Mouse (Mus musculus): ENCODE results near the gene Syf2. TPM values are rescaled to one million over a fixed set of nuclear protein-coding genes. Genes with fewer than 3 reads are reported as not detected.

Gene Syf2
- total RNA-seq, 2 experiments from 2014 or later: 40.2 to 41.9 TPM

DNA sequence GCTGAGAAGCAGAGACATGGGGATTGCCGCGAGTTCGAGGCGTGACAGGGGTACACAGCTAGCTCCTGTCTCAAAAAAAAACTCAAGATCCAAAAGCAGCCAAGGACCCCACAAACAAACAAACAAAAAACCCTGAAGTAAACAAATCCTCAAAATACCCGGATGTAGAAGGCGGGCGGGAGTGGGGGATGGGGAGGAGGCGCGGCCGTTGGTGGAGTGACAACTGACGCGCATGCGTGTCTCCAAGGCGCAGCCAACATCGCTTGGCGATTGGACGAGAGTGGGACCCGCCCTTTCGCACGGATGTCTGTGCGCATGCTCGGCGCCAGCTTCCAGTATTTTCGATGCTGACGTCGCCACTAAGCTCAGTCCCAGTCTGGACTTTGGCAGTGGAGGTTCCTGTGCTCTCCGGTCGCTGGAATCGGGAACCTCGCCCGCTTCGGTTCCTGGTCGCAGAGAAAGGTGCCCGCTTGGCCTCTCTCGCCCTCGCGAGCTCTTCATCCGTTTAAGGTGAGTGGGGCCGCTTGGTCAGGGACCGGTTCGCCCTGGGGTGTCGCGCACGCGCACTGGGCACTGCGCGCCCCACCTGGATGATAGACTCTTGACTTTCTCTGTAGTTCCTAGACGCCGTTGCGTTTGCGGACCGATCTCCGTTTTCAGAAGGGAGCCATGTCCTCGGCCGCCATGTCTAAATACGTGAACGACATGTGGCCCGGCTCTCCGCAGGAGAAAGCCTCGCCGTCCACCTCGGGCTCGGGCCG, 7.3 kb upstream of the Syf2 start, which contains the start of gene Rsrp1:
Rsrp1 (plus strand) TSS at position 335 of the 761 bp plus-strand sequence.
- peak; percentile 98 for DNase-seq

DNA sequence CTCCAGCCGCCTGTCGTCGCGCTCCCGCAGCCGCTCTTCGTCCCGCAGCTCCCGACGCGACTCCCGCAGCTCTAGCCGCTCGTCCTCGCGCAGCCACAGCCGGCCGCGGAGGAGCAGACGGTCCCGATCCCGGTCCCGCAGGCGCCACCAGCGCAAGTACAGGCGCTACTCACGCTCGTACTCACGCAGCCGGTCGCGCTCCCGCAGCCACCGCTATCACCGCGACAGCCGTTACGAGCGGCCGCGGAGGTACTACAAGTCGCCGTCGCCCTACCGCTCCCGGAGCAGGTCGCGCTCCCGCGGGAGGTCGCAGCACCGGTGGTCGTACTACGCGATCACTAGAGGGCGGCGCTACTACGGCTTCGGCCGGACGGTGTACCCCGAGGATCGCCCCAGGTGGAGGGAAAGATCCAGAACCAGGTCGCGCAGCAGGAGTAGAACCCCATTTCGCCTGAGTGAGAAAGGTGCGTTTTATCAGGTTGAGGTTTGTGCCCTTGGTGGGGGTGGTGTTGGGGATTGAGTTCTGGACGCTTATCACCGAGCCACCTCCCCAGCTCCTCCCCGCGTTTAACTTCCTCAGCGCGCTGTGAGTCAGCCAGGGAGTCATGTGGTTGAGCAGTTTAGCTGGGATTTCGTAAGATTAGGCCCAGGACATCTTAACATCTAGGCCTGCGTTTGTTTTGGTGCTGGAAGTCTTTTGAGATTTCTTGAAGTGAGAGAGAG, 6.5 kb upstream of the Syf2 start:
- DNase-seq: peak; percentile 73

DNA sequence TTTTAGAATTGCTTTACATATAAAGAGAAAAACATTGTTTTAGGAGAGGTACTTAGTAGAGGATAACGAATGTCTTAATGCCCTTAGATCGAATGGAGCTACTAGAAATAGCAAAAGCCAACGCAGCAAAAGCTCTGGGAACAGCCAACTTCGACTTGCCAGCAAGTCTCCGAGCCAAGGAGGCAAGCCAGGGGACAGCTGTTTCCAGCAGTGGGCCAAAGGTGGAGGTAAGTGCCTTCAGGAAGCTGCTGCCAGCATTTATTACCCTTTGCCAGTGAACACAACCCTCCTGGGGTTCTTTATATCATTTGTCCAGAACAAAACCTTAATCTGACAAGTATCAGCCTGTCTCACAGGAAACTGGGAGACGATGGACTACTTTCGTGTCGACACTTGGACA, 5.5 kb upstream of the Syf2 start:
- DNase-seq: no peak

DNA sequence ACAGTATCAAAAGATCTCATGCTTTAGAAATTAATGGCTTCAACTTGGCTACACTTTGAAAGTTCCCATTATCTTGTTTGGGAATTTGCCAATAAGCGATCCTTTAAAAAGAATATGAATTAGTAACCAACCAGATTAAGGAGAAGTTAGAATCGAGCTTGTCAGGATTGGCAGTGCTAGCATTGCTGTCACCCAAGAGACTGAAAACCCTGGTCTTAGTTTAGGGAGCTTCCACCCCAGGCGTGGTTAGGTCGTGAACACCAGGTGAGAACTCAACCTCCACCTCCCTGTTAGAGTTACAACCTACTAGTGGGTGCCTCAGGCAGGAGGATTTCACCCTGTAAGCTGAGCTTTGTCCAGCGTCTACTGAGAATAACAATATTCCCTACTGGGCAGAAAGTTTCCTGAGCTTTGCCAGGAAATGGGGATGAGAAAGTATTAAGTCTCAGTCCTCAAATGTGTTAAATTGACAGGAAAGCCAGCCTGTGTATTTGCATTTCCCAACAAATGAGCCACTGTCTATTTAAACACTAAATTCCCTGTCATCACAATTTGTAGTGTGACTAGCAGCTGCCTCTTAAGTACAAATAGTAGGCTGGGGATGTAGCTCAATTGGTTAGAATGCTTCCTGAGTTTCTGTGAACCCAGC, 2.8 kb upstream of the Syf2 start:
- no peak for DNase-seq

DNA sequence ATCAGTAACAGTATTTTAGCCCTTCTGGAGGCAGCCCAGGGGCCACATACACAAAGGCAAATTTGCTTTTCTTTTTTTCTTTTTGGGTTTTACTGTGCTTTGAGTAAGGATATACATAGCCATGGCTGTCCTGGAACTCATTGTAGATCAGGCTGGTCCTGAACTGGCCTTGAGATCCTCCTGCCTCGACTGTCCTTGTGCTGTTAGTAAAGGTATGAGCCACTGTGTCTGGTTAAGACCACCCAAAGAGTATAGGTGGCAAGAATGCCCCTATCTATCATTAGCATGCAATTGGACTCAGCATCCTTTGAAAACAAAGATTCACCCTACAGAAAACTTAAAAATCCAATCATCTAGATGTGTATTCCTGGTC, 2.2 kb upstream of the Syf2 start:
- DNase-seq: no peak

DNA sequence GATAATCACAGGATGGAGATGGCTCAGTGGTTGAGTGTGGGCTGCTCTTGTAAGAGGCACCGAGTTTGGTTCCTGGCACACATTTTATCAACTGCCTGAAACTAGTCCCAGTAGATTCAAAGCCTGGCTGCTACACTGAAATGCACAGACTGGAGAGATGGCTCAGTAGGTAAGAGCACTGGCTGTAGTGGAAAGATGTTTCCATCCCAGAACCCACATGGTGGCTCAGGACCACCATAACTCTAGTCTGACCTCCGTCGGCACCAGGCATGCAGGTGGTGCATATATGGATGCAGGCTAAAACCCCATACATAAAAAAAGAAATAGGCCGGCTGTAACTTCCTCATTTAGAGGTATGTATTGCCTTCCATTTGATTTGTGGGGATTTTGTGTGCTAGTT, 1.2 kb upstream of the Syf2 start:
- DNase-seq: no peak

DNA sequence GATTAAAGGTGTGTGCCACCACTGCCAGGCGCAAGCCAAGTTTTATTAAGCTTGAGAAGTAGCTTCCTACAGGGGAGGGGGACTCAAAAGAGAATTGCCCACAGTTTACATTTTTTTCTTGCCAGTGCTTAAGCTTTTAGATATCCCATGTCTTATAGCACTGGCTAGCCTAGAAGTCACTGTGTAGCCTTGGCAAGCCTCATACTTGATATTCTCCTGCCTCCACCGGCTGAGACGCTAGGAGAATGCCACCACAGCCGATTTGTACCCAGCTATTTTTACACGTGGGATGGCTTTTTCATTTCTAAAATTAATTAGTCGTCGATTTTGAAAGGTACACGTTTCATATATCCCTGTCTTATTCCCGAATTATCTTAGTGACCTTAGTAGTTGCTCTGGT, 508 bp upstream of the Syf2 start:
- DNase-seq: no peak

DNA sequence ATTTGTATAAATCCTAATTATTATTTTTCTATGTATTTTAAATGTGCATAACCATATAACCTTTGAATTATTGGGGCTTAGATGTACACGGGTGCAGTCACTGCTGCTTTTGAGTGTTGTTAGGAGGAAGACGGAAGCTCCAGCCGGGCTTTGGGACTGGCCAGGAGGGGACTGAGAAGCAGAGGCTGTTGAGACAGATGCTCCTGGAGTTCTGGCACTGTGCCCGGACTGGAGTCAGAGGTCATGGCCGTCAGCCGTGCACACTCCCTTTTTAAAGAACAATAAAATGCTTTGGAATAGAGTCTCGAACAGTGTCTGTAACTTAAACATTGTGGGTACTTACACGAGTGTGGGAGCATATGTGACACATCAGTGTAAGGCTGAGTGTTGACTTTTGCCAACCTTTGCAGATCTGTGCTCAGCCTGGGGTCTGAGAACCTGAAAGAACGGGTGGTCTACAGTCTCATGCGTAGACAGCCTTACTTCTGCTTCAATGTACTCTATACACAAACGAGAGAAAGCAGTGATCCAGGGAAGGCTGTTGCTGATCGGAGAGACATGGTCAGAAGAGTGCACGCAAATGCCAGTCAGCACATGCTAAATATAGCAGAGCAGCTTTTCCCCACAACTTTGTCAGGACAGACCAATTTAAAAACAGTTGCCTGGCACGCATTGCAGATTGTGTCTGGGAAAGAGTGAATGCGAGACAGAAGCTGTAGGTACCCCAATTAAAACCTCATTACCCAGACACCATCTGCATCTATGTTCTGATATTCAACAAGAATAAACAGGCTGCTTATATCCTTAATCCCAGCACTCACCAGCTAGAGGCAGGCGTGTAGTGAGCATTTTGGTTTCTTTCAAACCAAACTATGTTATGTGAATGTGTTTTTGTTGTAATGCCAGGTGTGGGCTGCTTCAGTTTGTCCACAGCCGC, 6.8 kb downstream of the Syf2 start:
- DNase-seq: peak; percentile 64

DNA sequence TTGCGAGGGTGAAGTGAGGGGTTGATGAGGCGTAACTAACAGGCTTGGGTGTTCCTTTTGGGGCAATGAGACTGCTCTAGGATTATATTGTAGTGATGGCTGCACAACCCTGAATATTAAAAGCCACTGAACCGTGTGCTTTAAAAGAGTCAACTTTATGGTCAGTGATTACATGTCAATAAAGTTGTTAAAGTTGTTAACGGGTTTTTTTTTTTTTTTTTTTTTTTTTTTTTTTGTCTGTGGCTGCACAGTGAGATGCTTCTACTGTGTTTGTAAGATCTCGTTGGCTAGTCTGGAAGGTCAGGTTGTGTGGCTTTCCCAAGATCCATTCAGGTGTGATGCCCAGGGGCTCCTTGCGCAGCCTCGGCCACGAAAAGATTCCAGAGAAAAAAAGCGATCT, 9.2 kb downstream of the Syf2 start:
- no peak for DNase-seq

DNA sequence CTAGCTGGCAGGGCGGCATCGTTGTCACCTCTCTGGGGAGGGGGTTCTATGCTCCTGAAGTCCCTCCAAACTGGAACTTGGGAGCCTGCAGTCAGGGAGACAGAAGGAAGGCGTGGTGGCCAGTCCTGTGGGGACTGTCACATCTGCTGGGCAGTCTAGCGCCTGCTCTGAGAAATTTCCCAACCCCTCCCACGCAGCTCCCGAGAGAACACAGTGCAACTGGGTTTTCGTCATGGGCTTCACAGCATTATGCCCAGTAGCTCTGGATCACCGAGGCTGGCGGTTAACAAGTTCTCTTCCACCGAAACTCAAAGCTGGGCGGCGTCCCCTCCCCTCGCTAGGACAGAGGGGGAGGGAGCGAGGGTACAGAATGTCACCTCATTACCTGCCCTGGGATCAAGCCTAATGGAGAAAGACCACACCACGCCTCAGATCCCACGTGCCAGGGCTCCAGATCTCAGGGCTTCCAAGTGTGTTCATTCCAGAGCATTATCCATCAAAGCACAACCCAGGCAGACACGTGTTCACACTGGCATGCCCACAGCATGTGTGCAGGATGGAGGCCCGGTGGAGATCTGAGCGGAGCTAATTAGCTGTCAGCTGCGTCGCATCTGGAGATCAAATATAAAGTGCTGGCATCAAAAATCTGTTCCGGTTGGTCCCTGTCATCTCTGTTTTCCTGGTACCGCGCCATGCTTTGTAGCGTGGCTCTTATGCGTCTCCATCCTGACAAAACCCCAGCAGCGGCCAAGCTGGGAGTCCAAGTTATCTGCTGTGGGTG, 13.2 kb downstream of the Syf2 start:
- DNase-seq: no peak

DNA sequence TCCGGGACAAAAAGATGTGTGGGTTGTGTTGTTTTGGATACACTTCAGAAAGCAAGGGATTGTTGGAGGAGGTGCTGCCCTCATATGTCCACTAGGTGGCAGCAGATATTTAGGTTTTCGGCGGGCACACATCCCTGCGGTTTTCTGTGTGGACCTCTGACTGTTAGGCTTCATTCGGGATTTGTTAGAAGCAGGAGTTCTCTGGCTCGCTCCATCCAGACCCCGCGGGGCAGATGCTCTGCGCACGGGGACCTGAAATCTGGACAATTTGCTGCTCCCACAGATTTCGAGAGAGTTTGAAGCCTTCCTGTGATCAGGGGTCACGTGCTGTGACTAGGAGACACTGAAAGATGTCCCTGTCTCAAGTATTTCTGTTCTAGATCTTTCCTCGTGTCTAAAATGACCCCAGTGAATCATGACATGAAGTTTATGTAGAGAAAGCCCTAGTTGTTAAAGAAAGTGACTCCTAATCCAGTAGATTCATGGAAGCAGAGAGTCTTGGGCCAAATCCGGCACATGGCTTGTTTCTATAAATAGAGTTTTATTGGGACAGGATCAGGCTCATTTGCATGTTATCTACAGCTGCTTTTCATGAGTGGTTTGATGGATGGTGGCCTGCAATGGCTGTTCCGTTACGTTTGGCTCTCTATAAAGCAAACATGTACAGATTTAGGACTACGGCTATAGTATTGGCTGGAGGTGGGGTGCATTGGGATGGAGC, 15.5 kb downstream of the Syf2 start:
- peak; percentile 83 for DNase-seq

DNA sequence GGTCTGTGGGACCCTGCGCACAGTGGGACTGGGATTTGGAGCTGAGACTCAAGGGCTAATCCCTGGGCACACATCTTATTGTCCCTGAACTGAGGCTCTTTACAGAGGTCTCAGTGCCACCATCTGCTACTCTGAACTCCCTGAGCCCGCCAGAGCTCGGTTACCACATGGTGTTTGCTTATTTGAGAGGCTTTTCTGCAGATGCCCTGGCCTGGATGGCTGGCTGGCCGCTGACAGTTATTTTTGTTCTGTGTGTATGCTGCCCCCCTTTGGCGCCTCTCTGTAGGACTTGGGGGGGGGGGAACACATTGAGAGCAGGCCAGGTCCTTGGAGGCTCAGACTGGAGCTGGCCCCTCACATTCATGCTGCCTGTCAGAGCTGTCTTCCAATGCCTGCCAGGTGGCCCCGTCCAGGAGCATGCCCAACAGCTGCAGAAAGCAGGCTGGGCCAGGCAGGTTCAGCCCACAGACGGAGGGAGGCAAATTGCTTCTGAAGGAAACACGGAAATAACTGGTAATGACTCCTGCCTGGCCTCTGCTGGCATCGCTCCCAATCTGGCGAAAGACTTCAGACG, 19.9 kb downstream of the Syf2 start:
- peak; percentile 62 for DNase-seq

DNA sequence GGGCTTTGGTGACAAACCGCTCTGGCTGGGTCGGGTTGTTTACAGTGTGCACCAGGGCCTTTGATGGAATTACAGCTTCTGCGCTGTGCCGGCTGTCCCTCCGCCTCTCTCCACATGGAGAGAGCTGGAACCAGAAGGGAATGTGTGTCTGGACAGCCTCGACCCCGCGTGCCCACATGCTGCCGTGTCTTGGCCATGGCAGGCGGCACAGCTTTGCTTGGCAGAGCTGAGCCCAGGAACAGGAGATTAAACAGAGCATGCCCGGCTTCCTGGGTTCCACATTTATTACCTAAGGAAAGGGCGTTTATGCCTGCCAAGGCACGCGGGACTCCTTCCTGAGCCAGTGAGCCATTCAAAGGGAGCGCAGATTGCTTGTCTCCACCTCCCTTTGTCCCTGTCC, 23.8 kb downstream of the Syf2 start:
- DNase-seq: peak; percentile 17

DNA sequence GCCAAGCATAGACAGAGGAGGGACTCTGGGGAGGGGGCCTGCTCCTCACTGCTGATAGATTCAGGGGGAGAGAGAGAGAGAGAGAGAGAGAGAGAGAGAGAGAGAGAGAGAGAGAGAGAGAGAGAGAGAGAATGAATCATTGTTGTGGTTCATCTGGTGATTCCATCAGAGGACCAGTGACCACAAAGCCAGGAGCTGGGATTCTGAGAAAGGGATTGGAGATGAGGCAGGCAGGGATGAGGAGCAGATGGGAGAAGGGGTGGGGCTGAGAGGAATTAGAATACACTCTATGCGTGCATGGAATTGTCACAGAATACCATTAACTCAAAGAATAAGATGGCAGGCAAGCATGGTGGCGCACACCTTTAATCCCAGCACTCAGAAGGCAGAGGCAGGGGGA, 24.5 kb downstream of the Syf2 start:
- no peak for DNase-seq

DNA sequence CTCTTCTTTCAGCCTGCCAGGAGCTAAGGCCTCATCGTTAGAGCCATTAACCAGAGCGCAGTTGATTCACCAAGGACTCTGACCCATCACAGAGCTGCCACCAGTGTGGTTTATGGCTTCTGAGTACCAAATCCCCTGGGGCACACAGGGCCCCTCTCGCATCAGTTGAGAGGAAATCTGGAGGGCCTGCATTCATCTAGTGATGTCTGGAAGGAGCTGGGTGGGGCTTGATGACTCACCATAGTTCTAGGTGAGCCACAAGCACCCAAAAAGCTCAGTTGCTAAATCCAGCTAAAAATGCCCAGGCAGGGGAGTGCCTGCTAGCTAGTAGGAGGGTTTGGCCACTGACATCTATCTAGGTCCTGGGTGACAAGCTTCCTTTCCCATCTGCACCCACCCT, 25.1 kb downstream of the Syf2 start:
- no peak for DNase-seq

DNA sequence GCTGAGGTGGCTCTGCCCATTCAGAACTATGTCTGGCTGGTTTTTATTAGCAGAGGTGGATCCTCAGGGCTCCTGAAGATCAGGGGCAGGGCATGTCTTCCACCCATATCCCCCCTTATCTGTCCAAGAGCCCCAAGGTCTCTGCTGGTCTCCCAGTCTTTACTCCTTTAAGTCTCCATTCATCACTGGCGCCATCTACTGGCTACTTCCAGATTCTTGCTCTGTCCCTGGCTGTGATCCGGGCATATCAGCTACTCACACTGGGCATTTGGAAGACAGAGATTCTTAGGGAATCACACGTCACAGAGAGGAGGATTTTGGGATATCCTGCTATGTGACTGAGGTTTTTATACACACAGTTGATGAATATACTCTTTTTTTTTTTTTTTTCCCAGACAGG, 25.6 kb downstream of the Syf2 start:
- DNase-seq: peak; percentile 83

DNA sequence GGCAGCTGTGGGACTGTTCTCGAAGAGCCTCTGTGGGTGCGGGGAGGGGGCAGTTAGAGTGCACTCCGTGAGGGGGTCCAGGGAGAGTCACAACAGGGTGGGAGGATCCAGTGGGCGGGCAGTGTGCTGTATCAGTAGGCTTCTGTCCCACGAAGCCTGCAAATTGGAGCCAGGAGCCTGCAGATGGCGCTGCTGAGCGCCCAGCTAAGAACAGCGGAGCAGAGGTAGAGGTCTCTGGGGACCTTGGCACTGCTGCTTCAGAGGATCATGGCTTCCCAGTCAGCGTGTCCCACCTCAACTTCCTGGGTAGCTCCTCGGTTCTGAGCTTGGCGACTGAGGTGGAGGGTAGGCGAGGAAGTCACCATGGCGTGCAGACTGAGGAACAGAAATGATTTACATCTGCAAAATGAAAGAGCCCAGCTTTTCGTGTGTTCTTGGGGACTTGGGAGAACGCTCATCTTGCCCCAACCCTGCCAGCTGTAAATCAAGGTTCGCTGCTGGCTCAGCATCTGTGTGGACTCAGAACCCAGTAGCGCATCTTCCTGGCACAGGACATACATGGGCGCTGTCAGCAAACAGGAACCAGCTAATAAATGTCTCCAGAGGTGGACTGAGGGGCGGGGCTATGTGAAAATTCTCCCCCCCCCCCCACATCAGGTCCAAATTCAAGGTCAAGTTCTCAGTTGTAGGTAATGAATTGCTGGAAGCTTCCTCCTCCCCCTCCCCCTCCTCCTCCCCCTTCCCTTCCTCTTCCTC, 32.5 kb downstream of the Syf2 start:
- peak; percentile 43 for DNase-seq

DNA sequence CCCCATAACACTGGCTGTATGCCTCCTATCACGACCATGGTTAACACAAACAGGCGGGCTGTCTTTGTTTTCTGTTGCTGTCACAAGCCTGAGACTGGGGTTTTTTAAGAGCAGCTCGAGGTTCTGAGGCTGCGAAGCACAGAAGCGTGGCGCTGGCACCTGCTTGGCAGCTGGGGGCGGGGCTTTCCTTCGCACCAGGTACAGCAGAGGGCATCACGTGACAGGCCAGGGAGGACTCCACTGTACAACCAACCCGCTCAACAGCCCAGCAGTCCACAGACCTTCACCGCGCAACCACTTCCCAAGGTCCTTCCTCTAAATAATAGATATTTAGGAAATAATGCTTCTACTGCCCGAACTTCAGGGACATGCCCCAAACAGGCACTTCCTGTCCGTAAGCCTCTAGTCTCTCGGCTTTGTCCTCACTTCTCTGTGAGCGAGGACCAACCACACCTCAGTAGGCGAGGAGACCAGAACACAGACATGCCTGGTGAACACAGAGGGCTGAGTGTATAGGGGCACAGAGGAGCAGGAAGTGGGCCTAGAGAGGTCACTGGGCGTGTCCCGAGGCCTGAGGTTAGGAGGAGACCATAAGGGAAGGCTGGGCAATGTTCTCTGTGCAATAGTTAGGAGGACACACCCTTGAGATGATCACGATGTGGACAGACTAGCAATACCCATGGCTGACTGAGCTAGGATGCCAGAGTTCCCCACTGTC, 37.3 kb downstream of the Syf2 start:
- no peak for DNase-seq

DNA sequence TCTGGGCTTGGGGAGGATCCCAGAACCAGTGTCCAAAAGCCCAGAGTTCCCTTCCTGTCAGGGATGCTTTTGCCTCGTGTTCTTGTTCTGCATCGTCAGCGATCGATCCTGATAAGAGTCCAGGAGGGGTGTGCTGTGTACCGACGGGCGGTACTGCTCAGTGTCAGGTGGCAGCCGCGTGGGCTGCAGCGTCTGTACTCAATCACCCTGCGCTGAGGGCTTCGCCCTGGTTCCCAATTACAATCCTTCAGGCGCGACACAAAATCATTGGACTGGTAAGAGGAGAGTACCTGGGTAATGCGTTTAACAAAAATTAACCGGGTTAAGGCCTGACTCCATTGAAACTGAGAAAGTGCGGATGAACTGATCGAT, 37.9 kb downstream of the Syf2 start:
- DNase-seq: no peak
